Mouse (Mus musculus) midbrain, embryonic 12.5 days (tissue): ENCODE measurements around the gene Tcl1b2. TPM values are rescaled to one million over a fixed set of nuclear protein-coding genes. Genes with fewer than 3 reads are reported as not detected.
"Not testable (repeated sequence)": the region's sequence is repeated elsewhere in the genome, so short reads cannot be mapped to it uniquely, and the experiment has no call there.

Experiments
- ATAC-seq: fragments of 200-750 bp; cut with Nextera tagmentation; 2 replicates; pipeline ENCODE4 v1.8.0; 2017; ENCODE audit warnings: low read depth, moderate TSS enrichment, moderate library complexity; ENCODE audit not compliant: low FRiP score
- H3K27ac ChIP-seq: fragments of 300-500 bp; sonication (generic); replicated peaks from 2 replicates; pipeline ENCODE4 v1.5.1; 2016; ENCODE audit warnings: mild to moderate bottlenecking
- H3K27me3 ChIP-seq: fragments of 300-500 bp; sonication (generic); 2 replicates; pipeline ENCODE4 v1.6.1; 2016; ENCODE audit warnings: mild to moderate bottlenecking
- H3K36me3 ChIP-seq: fragments of 300-500 bp; sonication (generic); 2 replicates; pipeline ENCODE4 v1.6.1; 2016
- H3K4me1 ChIP-seq: fragments of 300-500 bp; sonication (generic); 2 replicates; pipeline ENCODE4 v1.6.1; 2016
- H3K4me2 ChIP-seq: fragments of 300-500 bp; sonication (generic); replicated peaks from 2 replicates; pipeline ENCODE4 v1.6.1; 2016; ENCODE audit warnings: mild to moderate bottlenecking, moderate library complexity
- H3K4me3 ChIP-seq: fragments of 300-500 bp; sonication (generic); 2 replicates; pipeline ENCODE4 v1.5.1; 2016; ENCODE audit warnings: mild to moderate bottlenecking
- H3K9ac ChIP-seq: fragments of 300-500 bp; sonication (generic); replicated peaks from 2 replicates; pipeline ENCODE4 v1.6.1; 2016; ENCODE audit warnings: mild to moderate bottlenecking, moderate library complexity
- H3K9me3 ChIP-seq: fragments of 300-500 bp; sonication (generic); 2 replicates; pipeline ENCODE4 v1.6.1; 2016; ENCODE audit warnings: mild to moderate bottlenecking
- WGBS: fragments of 180-500 bp; shearing (Covaris S2); methylation state at CpG from one replicate; pipeline ENCODE4 v1.1.7; 2016; 5-methylcytosine and 5-hydroxymethylcytosine counted together
- polyA plus RNA-seq: library from polyadenylated mRNA; unstranded; fragments of >200 nt; fragmentation: Nextera tagmentation; extraction: Ambion mirVana; gene quantifications from 2 replicates; pipeline ENCODE4 v1.2.1, GENCODE M21; 2016

The Tcl1b2 gene
- polyA plus RNA-seq, 1 experiment from 2014 or later = not detected

GRCm38 (mm10) chr12:105176044-105176443 is 30.2 kb downstream of the Tcl1b2 start, which contains the start of gene Tcl1b5:
Tcl1b5 (plus strand) TSS chr12:105176344.
- 69% methylated on average over 3 of the region's 3 CpGs for WGBS
- not testable (repeated sequence) for H3K9ac ChIP-seq, H3K27ac ChIP-seq, ATAC-seq, H3K27me3 ChIP-seq, H3K36me3 ChIP-seq, H3K4me2 ChIP-seq, H3K4me1 ChIP-seq, H3K4me3 ChIP-seq, H3K9me3 ChIP-seq

GRCm38 (mm10) chr12:105181040-105181644 is 35.3 kb downstream of the Tcl1b2 start:
- H3K4me2 ChIP-seq, H3K27ac ChIP-seq, H3K4me3 ChIP-seq, H3K9ac ChIP-seq, H3K36me3 ChIP-seq, ATAC-seq, H3K9me3 ChIP-seq, H3K27me3 ChIP-seq, H3K4me1 ChIP-seq: not testable (repeated sequence)
- WGBS = 77% methylated on average over 4 of the region's 4 CpGs

DNA sequence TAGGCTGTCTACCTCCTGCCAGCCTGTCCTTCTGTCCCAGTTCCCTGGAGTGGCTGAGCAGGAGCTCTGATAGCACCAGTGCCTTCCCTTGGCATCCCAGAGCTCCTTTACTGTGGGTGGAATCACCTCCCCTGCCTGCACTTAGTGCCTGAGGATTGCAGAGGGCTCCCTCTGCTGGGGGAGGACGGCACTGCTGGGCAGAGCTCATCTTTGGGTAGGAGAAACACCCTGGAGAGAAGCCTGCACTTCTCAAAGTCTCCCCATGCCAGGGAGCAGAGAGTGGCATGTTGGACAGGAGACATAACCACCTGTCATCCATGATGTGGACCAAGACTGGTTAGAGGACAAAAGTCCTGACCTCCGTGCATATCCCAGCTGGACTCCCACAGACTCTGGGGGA is 43.2 kb downstream of the Tcl1b2 start:
- H3K4me2 ChIP-seq, H3K9me3 ChIP-seq, H3K27me3 ChIP-seq, H3K9ac ChIP-seq, H3K4me1 ChIP-seq, H3K27ac ChIP-seq, ATAC-seq, H3K4me3 ChIP-seq, H3K36me3 ChIP-seq: not testable (repeated sequence)
- WGBS = 48% methylated on average over 2 of the region's 2 CpGs

- H3K9ac ChIP-seq, H3K9me3 ChIP-seq, H3K36me3 ChIP-seq, H3K4me2 ChIP-seq, H3K27ac ChIP-seq, H3K27me3 ChIP-seq, H3K4me3 ChIP-seq, H3K4me1 ChIP-seq, ATAC-seq: not testable (repeated sequence)
- 92% methylated on average over 6 of the region's 6 CpGs for WGBS
Measured at GRCm38 (mm10) chr12:105190743-105191142, 44.9 kb downstream of the Tcl1b2 start, which contains the start of gene Tcl1b3. Tcl1b3 (plus strand) TSS chr12:105191043.

DNA sequence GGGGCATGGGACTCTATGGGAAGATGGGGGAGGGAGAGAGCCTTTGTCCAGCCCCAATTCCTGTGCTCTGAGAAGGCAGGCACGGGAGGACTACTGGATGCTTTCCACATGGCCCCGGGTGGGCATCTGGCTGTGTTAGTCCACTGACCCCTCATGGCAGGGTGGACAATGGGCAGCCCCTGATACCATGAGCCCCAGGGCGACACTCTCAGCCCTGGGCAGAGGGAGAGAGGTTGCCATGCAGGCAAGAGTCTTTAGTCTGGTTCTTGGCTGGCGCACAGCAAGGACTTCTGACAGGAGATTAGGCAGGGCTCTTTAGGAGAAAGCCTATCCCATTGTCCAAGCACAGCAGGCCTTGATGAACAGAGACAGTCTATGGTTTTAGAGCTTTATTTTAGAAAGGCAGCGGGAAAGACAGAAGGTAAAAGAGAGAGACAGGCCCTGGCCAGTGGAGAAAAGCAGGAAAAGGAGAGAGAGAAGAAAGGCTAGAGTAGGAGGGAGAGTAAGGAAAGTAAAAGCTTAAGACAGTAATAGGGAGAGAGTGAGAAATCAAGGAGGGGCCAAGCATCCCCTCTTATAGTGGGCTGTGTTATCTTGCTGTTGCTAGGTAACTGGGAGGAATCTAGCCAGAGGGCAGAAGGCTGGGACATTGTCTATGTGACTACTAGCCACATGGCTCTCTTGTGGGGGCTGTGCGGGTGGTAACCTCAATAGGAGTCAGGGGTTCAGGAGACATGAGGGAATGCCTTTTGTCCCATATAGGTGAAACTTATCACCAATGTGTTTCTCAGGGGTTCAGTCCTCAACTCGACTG is 54.1 kb downstream of the Tcl1b2 start:
- peak; percentile 65 for ATAC-seq
- peak overlapping the region; percentile 27; the same call in 1 of the 2 replicates for H3K27ac ChIP-seq
- H3K4me2 ChIP-seq, H3K4me3 ChIP-seq, H3K9me3 ChIP-seq, H3K27me3 ChIP-seq, H3K9ac ChIP-seq, H3K4me1 ChIP-seq, H3K36me3 ChIP-seq: not testable (repeated sequence)
- 18% methylated on average over 7 of the region's 7 CpGs for WGBS

GRCm38 (mm10) chr12:105201657-105202056 is 55.8 kb downstream of the Tcl1b2 start, which contains the start of gene Tcl1b4:
Tcl1b4 (plus strand) TSS chr12:105201957.
- H3K4me2 ChIP-seq, ATAC-seq, H3K27me3 ChIP-seq, H3K9me3 ChIP-seq, H3K27ac ChIP-seq, H3K4me3 ChIP-seq, H3K9ac ChIP-seq, H3K36me3 ChIP-seq, H3K4me1 ChIP-seq: not testable (repeated sequence)
- 97% methylated on average over 1 of the region's 1 CpGs for WGBS

Other genes starting within 250 kb of the Tcl1b2 start
- gene Syne3, start 136.2 kb upstream of the Tcl1b2 start, polyA plus RNA-seq = 0.14 and 0.18 TPM in 2 replicates
- gene Glrx5, start 113.3 kb upstream of the Tcl1b2 start, polyA plus RNA-seq = 161 and 165 TPM in 2 replicates
- gene Tcl1b1, start 13.7 kb downstream of the Tcl1b2 start, polyA plus RNA-seq = not detected in 2 replicates
- not detected in 2 replicates for gene Tcl1b5, start 30.3 kb downstream of the Tcl1b2 start, polyA plus RNA-seq
- gene Tcl1b3, start 45.0 kb downstream of the Tcl1b2 start, polyA plus RNA-seq = not detected in 2 replicates
- not detected in 2 replicates for gene Tcl1b4, start 55.9 kb downstream of the Tcl1b2 start, polyA plus RNA-seq
- gene Tcl1, start 76.8 kb downstream of the Tcl1b2 start, polyA plus RNA-seq = not detected in 2 replicates
- 1.9 and 2.2 TPM in 2 replicates for gene Tunar, start 187.9 kb downstream of the Tcl1b2 start, polyA plus RNA-seq